Mouse (Mus musculus) liver (tissue): ENCODE data around the gene Trpv2.
"Not testable (repeated sequence)": the region's sequence is repeated elsewhere in the genome, so short reads cannot be mapped to it uniquely, and the experiment has no call there.

Experiments
- DNase-seq: peaks from one replicate; pipeline ENCODE4 v3.0.0-alpha.2; 2020; ENCODE audit warnings: mixed read lengths

The Trpv2 gene

DNA sequence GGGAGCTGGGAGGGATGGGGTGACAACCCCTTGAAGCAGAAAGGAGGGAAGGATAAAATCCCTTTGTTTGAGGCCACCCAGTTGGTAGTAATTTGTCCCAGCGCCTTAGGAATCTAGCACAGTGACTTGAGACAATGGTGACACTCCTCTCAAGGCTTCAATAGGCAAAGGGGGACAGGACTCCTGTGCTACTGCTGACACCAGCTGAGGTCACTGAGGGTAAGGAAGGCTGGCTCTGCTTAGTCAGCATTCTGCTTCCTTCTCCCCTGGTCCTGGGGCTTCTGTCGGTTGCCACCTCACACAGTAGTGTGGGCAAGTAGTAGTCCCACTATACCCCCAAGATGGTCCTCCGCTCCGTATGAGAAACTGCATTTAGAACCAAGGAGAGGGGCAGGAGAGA is 56.9 kb downstream of the Trpv2 start:
- no peak for DNase-seq

DNA sequence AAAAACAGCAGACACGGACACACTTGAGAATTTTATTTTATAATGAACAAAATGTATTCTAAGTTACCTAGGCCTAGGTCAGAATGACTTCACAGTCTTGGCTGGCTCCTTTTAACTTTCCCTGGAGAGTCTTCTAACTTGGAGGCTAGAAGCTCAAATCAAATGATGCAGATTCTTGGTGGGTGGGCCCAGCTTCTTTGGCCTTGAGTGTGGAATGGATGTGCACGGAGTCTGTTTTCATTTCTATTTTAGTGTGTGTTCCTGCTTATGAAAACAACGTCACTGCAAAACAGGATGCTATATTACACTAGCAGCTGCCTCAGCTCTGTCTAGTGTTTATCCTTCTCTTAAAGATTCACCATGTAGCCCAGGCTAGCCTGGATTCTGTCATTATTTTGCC is 61.1 kb downstream of the Trpv2 start:
- no peak for DNase-seq

DNA sequence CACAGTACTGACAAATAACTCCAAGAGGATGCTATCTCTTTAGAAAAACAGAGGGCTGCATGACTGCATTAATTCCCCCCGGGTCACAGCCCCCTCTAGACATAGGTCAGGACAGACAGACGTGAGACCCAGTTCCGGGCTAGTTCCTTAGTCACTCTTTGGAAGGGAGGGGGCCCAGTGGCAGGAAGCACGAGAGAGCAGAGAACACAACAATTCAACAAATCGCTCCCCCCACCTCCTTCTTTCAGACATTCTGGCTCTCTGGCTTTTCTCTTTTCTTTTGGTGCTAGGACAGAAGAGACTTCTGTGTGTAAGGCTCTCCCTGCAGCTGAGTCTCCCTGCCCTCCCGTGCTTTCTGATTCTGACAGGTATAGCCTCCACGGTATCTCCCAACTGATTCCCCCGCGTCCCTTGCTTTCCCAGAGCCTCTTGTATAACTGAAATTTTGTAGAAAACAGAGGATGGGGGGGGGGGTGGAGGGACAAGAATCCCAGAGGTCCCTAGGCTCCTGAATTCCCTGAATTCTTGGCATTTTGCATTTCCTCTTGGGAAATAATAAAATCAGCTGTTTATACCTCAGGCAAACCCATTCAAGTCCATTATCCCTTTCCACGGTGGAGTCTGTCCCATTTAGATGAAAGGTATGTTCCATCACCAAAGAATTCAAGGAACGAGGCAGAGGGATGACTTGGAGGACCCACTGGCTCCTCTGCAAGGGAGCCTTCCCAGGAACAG is 62.0 kb downstream of the Trpv2 start:
- DNase-seq = no peak

DNA sequence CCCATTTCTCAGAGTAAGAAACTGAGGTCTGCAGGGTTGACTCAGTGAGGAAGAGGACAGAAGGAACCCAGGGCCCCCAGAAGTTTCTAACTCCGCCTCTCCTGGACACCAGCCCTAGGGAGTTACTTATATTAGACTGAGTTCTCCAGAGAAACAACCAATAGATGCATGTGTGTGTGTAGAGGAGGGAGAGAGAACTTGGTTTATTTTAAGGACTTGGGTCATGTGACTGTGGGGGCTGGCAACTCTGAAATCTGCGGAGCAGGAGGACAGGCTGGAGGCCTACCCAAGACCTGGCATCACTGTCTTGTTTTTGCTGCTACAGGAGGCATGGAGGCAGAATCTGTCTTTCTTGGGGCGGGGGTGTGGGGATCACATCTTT is 62.5 kb downstream of the Trpv2 start:
- no peak for DNase-seq

DNA sequence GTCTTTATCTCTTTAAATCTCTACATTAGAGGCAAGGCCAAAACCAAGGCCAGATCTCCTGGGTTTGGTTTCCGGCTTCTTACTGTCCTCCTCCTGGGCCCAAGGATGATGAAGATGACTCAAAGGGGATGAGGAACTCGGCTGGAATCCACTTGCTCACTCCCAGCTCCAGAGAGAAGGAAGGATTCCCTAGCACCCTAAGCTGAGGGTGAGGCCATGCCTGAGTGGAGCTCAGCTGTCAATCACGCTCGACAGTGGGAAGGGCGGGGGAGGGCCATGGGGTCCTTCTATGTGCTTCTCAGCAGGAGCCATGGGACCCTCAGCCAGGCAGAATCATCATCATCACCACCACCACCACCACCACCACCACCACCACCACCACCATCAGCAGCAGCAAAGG is 63.1 kb downstream of the Trpv2 start:
- no peak for DNase-seq

DNA sequence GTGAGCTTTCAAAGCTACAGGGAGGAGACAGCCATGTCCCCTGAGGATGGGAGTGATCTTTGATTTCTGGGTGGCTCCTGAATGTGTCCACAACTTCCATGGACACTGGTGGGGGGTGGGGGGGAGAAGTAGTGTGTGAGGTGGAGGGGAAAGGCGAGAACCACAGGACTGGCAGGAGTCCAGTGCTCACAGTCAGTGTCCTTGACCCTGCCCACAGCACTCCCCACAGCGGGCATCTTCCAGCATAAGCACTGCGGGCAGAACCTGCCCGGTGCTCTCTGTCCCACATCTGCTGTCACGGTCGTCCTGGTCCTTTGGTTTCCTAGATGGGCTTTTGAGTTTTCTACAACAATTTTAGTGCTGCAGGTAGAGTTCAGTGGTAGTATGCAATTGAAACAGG is 63.5 kb downstream of the Trpv2 start:
- DNase-seq = no peak

DNA sequence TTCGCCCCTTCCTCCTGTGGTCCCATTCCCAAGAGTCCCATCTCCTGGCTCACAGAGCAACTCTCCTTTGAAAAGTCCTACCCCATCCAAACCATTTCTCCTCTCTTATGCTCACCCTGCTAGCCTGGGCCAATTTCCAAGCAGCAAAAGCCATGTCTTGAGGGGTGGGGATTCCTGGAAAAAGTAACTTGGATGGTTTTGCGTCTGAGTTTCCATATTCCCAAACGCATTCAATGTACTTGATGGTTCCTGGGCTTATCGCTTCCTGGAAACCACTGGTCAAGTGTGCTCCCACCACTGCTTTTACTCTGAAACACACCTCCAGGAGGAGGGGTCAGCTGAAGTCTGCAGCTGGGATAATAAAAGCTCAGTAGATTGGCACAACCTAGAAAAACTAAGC is 64.1 kb downstream of the Trpv2 start:
- DNase-seq = no peak

DNA sequence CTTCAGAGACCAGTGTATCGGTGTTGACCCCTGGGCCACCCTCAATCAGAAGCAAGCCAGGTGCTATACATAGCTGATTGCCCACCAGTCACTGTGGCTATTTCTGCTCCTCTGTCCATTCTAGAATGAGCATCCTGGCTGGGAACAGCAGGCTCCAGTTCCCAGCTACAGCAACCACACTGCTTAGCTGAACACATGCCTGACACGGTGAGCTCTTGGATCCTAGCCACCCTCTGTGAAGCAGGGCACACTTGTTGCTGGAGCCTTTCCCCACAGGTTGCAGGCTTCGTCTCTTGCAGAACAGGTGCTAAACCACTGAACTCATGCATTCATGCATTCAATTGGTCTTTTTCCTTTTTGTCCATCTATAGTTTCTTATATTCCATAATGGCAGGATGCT is 66.1 kb downstream of the Trpv2 start:
- no peak for DNase-seq

DNA sequence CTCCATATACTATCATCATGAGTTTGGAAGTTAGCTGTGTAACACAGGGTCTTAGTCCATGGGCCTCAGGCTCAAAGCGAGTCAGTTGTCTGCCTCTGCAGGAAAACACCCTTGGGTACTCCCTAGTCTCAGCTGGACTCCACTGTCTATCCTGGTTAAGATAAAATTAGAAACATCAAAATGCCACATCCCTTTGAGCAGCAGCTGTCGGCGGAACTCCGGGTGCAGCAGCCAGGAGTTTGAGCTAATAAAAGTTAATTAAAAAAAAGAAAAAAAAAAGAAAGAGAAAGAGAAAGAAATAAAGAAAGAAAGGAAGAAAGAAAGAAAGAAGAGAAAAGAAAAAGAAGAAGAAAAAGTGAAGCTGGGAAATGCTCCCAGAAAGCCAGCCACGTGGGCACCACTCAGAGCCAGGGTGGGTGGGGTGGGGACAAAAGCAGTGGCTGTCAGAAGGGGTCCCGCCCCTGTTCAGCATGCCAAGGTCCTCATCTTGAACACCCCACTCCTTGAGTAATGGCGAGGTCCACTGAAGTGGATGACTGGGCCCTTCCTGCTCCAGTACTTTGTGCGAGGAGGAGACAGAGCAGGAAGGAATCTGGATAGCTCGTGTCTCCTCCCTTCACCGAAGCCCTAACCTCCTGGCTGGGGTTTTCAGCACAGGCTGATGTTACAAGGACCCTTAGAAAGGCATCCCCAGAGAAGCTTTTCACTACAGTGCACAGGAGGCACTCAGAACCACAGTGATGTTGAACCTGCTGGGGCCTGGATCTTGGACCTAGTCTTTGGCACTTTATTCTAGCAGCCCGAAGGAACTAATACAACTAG is 67.9 kb downstream of the Trpv2 start:
- no peak for DNase-seq

DNA sequence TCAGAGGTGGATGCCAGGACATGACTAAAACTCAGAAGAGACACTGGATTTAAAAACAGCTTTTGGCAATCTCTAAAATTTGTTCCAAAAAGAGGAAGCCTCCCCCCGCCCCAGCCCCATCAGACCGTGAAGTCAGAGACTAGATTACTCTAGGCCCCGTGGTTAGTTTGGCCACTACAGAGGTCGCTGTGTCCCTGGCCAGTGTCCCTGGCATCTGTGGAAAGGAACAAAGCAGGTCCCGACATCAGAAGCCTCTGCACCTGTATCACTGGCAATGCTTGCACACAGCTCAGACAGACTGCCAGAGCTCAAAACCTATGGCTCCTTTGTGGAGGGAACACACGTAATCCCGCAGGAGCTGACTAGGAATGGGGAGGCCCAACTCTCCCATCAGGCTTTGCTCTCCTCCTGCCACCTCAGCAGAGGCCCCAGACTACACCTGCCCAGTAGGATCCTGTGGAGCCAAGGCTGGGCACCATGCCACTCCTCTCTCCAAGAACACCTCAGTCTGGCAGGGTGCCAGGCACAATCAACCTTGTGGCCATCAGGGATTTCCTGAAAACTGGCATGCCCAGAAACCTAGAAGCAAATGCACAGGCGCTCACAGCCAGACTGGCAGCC is 68.8 kb downstream of the Trpv2 start:
- no peak for DNase-seq

DNA sequence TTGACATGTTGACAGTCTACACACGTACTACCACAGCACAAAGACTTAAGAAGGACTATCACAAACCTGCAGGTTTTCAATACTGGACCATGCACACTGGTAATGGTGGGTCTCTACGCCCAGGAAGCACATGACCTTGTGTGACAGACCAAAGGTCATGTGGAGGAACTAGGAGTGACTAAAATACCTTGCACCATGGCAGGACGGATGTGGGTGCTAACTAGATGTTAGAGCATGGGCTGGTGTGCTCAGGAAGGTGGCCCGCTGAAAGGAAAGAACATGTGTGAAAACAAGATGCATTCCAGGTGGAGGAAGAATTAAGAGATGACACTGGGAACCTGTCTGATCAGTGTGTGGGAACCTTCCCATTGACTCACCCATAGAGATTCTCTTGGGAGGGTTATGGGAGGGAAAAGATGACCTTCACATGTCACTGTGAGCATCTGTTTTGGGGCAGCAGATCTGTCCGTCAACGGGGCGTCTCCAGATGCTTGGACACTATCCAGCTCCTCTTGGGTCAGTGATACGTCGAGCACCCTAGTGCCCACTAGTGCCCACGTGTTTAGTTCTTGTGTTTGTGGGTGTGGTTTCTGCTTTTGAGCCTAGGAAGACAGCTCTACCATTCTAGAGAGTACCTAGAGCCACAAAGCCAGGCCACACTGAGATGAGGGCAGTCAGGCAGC is 69.5 kb downstream of the Trpv2 start:
- no peak for DNase-seq

DNA sequence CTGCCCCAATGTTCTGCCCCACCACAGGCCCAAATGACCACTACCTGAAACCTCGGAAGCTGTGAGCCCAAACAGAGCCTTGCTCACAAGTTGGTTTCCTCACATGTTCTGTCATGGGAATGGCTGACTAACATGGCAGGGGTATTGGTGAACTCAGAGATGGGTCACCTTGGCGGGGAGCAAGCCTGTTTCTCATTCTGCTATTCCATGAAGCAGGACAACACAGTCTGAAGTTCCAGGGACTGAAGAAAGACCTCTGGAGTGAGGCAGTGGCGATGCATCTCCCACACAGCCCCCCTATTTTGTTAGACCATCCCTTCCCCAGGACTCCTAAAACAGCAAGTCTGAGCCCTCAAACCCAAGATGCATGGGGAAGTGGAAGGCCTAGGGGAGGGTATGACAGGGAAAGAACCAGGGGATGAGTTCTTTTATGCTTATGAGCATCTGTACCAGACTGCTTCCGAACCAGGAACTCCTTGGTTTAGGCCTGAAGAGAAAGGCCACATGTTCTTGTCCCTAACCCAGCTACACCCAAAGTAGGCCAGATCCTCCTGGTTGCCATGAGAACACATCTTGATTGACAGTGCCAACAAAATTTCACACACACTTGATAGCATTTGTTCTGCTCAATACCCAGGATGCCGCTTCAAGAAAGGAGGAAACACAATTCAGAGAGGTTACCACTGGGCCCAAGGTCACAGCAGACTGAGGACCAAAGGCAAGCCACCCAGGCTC is 70.5 kb downstream of the Trpv2 start:
- DNase-seq = no peak

DNA sequence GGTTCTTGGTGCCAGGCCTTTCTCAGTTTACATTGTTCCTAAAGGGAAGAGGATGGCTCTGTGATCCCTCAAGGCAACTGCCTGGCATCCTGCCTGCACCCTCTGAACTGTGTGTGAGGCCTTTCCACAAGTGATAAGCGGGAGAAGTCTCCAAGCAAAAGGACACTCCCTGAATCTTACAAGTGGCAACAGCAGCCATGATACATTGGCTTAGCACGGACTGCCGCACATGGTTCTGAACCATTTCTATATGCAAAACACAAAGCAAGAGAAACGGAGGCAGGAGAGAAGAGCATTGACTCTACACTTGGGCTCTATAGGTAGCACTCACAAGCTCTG is 71.0 kb downstream of the Trpv2 start:
- DNase-seq = no peak

DNA sequence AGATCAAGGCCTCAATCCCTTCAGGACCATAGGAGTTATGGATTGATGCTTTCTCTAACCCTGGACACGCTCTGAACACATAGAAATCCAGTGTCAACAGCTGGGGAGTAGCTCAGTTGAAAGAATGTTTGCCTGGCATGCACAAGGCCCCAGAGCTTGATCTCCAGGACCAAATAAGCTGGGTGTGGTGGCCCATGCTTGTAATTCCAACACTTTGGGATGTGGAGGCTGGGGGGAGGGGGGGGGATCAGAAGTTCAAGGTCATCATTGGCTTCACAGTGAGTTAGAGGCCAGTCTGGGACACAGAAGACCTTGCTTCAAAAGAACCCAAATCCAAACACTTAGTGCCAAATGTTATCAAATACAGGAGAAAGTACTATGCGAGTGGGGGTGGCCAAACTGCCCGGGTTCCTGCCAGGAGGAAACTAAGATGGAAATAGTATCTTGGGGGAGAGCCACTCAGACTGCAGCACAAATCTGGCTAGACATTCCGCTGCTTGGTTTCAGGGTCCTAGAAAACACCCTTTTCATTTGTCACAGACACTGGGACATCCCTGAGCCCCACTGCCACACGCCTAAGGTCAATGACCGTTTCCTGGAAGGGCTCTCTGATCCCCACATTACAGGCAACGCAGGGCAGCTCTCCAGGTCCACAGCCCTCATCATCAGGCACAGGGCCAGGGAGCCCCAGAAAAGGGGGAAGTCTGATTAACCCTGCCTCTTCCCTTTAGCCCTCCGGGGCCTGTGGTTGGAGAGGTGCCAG is 71.6 kb downstream of the Trpv2 start:
- DNase-seq = peak; percentile 53

DNA sequence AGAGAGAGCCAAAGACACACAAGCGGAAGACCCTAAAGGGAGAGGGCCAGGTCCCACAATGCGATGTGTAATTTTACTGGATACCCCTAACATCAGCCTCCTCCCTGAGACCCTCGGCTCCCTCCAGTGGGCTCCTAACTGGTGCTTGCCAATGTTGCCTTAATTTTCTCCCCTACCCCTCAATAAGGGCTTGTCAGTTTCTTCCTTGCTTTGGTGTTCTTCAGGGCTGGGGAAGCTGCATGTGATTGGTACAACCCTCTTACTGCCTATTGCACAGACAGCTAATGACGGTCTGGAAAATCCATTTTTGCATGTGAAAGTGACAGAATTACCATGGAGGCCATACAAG is 72.2 kb downstream of the Trpv2 start:
- DNase-seq = no peak

DNA sequence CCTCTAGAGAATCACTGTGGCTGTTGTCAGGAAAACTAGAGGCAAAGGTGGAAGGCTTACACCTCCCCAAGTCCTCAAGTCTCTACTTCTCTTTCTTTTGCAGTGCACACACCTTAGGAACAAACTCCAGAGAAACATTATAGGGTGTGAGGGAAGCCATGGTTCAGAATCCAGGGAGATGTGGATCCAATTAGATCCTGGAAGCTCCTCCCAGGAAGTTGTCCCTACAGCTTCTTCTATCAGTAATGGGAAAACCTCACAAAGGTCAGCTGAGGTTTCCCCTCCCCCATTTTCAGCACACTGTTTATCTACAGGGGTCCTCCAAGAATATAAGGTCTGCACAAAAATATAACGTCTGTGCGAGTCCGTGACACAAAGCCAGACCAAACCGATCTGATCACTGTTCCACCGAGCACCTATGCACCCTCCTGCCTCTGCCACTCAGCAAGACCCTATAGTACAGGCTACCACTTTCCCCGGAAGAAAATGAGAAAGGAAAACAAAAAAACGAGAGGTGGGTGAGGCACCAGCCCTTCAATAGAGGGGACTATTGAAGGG is 72.8 kb downstream of the Trpv2 start:
- no peak for DNase-seq

DNA sequence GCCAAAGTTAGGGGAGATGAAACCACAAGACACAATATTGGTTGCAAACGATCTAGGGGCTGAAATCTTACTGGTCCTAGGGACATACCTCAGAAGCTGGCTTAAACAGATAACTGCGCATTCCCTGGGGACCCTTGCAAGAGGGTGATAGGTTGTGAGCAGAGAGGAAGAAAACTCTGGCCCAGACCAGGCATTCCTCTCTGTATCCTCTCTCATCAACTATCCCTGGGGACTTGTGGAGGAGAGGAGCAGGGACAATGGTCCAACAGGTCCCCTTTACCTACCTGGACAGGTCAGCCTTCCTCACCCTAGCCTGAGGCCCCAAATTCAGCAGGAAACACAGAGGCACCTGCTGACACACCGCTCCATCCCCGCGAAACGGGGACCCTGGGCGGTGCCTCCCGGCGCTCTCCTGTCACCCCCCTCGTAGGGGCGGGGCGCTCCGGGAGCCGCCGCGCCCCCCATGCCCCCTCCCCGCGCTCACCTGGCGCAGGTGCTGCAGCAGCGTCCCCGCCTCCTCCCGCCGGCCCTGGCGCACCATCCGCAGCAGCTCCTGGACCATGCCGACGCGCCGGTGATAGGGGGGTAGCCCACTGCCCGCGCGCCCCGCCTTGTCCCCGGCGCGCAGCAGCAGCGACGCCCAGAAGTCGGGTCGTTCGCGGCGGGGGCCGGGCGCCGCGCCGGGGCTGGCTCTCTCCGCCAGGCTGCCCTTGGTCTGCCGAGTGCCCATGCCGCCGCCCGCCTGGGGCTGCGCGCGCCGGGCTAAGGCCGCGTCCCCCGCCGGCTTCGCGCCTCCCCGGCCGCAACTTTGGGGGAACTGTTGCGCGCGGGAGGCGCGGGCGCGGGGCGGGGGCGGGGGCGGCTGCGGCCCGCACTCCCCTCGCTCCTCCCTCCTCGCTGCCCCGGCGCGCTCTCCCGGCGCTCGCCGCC is 73.6 kb downstream of the Trpv2 start, which contains the start of gene Lrrc75a:
TSS of gene Lrrc75a (minus strand) at position 863 of the 930 bp plus-strand sequence.
- no peak for DNase-seq

DNA sequence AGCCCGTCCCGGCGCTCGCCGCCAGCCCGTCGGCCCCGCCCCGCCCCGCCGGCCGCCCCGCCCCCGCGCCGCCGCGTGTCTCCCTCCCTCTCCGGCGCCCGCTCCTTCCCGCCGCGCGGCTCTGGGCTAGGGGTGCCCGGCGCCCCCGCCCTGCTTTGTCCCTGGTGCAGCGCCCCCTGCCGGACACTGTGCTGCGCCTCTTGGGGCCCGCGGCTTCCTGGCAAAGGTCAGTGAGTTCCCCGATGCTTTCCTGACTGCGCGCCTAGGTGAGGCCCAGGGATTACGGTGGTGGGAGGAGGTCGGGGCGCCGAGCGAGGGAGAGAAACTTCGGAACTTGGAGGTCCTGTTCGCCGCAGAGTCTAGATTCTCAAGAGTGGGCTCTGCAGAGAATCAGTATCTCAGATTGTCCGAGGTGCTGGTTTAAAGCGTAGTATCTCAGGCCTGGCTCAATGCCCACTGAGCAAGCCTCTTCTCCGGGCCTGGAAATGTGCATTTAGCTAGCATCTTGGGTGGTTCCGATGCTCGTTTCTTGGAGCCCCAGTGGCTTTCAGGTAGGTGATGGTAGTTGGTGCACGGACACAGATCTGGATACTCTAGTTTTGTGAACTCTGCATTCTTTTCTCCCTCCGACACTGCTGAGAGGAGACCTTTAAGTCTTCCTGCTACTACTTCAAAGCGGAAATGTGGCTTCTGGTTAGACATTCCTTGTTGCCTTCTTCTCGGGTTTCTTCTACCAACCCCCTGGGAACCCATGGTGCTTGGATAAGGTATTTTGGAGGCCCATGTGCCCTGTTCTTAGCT is 74.5 kb downstream of the Trpv2 start, which contains the start of gene Mmgt2:
TSS of gene Mmgt2 (plus strand) at position 74 of the 801 bp plus-strand sequence.
- peak; percentile 95 for DNase-seq

DNA sequence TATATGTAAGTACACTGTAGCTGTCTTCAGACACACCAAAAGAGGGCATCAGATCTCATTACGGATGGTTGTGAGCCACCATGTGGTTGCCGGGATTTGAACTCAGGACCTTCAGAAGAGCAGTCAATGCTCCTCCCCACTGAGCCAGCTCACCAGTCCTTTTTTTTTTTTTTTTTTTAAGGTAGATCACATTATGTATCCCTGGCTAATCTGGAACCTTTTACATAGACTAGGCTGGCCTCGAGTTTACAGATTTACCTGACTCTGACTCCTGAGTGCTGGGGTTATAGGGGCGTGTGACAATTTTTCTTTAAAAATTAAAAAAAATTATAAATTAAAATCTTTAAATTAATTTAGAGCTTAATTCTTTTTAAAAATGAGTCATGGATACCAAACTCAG is 75.5 kb downstream of the Trpv2 start:
- DNase-seq = not testable (repeated sequence)
